Mouse (Mus musculus): ENCODE measurements around the gene Zfp953.

- TF ChIP-seq EP300 (IDR thresholded peaks at IDR 0.05; ENCODE audit: insufficient read depth, low read depth, low read length) (0 out of 2 replicates have a peak, but pooled peaks have one; percentile 48), CTCF (IDR thresholded peaks at IDR 0.05) (peak; percentile 71)
Observed at GRCm38 (mm10) chr13:67332019-67332724, 28.2 kb downstream of the Zfp953 start, which contains the start of gene Zfp595.
